Mouse (Mus musculus) midbrain, embryonic 16.5 days (tissue): ENCODE data around the gene Arhgap44. TPM values are rescaled to one million over a fixed set of nuclear protein-coding genes. Genes with fewer than 3 reads are reported as not detected.
A peak's percentile ranks its signal among the peaks of the same experiment; 100 is the strongest.

Experiments
- ATAC-seq: fragments of 200-750 bp; cut with Nextera tagmentation; 2 replicates; pipeline ENCODE4 v1.8.0; 2017; ENCODE audit warnings: moderate TSS enrichment
- H3K27ac ChIP-seq: fragments of 300-500 bp; sonication (generic); 2 replicates; pipeline ENCODE4 v1.5.1; 2014; ENCODE audit warnings: mild to moderate bottlenecking, low read length, mixed read lengths
- H3K27me3 ChIP-seq: fragments of 300-500 bp; sonication (generic); 2 replicates; pipeline ENCODE4 v1.6.1; 2014; ENCODE audit warnings: low read depth, low read length, mixed read lengths; ENCODE audit not compliant: control insufficient read depth, insufficient read depth
- H3K36me3 ChIP-seq: fragments of 300-500 bp; sonication (generic); 2 replicates; pipeline ENCODE4 v1.6.1; 2014; ENCODE audit warnings: mild to moderate bottlenecking, low read length, moderate library complexity, mixed read lengths; ENCODE audit not compliant: control insufficient read depth, insufficient read depth
- H3K4me1 ChIP-seq: fragments of 300-500 bp; sonication (generic); 2 replicates; pipeline ENCODE4 v1.6.1; 2014; ENCODE audit warnings: mild to moderate bottlenecking, low read length, mixed read lengths; ENCODE audit not compliant: control insufficient read depth, insufficient read depth
- H3K4me2 ChIP-seq: fragments of 300-500 bp; sonication (generic); 2 replicates; pipeline ENCODE4 v1.6.1; 2014; ENCODE audit warnings: mild to moderate bottlenecking, low read length, mixed read lengths
- H3K4me3 ChIP-seq: fragments of 300-500 bp; sonication (generic); 2 replicates; pipeline ENCODE4 v1.5.1; 2014; ENCODE audit warnings: low read depth, mild to moderate bottlenecking, low read length, moderate library complexity, mixed read lengths
- H3K9ac ChIP-seq: fragments of 300-500 bp; sonication (generic); 2 replicates; pipeline ENCODE4 v1.6.1; 2014; ENCODE audit warnings: low read depth, low read length, mixed read lengths
- H3K9me3 ChIP-seq: fragments of 300-500 bp; sonication (generic); replicated peaks from 2 replicates; pipeline ENCODE4 v1.6.1; 2014; ENCODE audit warnings: mild to moderate bottlenecking, low read length, mixed read lengths; ENCODE audit not compliant: control insufficient read depth, poor library complexity, severe bottlenecking
- WGBS: fragments of 180-500 bp; shearing (Covaris S2); extraction: QIAGEN DNeasy Blood & Tissue Kit; methylation state at CpG from one replicate; pipeline ENCODE4 v1.1.7; 2014; 5-methylcytosine and 5-hydroxymethylcytosine counted together
- polyA plus RNA-seq: library from polyadenylated mRNA; unstranded; fragments of >200 nt; fragmentation: Nextera tagmentation; extraction: Ambion mirVana; gene quantifications from 2 replicates; pipeline ENCODE4 v1.2.1, GENCODE M21; 2015

Arhgap44 gene
- polyA plus RNA-seq, 1 experiment from 2014 or later: 19.9 TPM

DNA sequence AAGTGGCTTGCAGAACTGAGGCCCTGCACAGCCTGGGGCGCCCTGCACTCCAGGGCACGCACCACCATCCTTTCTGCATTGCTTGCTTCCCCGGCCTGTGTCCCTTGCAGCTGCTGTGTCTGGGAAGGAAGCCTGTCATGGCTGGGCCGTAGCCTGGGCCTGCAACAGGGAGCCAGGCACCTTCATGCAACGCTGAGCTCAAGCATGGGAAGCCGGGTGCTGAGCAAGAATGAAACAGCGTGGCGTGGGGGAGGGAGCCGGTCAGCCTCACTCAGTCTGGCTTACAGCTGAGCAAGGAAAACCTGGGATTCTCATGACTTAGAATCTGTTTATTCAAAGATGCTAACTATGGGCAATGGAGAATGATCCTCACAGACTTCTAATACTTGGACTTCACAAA, 36.2 kb downstream of the Arhgap44 start:
- no peaks in the 10 kb centered on the region for H3K36me3 ChIP-seq
- H3K4me1 ChIP-seq: peaks cover 5% of the 10 kb centered on the region
- WGBS: 56% methylated on average over 9 of the region's 9 CpGs
- no peak for ATAC-seq
- H3K4me2 ChIP-seq: no peak overlapping the region
- H3K27ac ChIP-seq: peak overlapping the region; percentile 29; the same call in 1 of the 2 replicates
- H3K9ac ChIP-seq: no peak overlapping the region
- H3K9me3 ChIP-seq: 0 out of 2 replicates have a peak, but pooled peaks cover 2% of the 10 kb centered on the region
- H3K4me3 ChIP-seq: no peak overlapping the region
- H3K27me3 ChIP-seq: no peaks in the 10 kb centered on the region

DNA sequence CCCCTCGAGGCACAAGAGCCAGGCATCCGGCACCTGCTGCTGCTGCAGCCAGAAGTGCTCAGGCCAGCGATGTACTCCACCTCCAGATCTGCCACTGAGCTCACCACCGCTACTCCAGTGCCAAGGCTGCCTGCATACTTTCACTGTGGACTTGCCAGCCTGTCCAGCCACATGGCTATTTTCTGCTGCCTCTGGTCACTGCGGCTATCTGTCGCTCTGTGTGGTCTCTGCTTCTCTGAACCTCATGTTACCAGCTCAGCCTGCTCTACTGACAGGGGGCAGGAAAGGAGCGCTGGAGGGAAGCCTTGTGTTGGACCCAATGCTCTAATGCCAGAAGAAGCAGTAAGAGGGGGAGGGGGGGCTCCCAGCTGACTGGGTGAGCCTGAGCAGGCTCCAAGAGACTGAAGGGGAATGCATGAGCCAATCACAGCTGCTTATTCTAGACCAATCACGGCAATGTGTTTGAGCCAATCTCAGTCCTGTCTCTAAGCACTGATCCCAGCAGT, 37.8 kb downstream of the Arhgap44 start:
- whole genome bisulfite sequencing: 56% methylated on average over 8 of the region's 8 CpGs
- H3K9me3 ChIP-seq: 0 out of 2 replicates have a peak, but pooled peaks cover 2% of the 10 kb centered on the region
- H3K27ac ChIP-seq: no peak overlapping the region
- no peak overlapping the region for H3K4me3 ChIP-seq
- H3K4me2 ChIP-seq: no peak overlapping the region
- no peaks in the 10 kb centered on the region for H3K27me3 ChIP-seq
- H3K36me3 ChIP-seq: no peaks in the 10 kb centered on the region
- peak; percentile 91 for ATAC-seq
- H3K9ac ChIP-seq: no peak overlapping the region
- H3K4me1 ChIP-seq: peaks cover 5% of the 10 kb centered on the region

DNA sequence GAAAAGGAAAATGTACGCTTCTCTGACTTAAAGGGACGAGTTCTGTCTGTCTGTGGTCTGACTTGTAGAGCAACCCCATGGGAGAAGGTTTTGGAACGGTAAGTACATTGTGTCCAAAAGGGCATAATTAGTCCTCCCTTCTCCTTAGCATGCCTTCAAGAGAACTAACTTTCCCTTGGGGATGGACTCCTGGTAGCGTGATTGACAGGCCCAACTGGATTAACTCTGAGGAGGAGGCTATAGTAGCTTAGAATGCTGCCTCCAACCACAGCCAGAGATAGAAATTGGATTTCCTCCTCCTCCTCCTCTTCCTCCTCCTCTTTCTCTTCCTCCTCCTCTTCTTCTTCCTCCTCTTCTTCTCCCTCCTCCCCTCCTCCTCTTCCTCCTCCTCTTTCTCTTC, 42.5 kb downstream of the Arhgap44 start:
- Histone ChIP-seq H3K4me2 (no peak overlapping the region), H3K27ac (no peak overlapping the region), H3K4me3 (no peak overlapping the region), H3K36me3 (no peaks in the 10 kb centered on the region), H3K9ac (no peak overlapping the region), H3K4me1 (no peaks in the 10 kb centered on the region; the same call in 1 of the 2 replicates), H3K27me3 (no peaks in the 10 kb centered on the region), H3K9me3 (0 out of 2 replicates have a peak, but pooled peaks cover 2% of the 10 kb centered on the region)
- WGBS: 85% methylated on average over 4 of the region's 4 CpGs
- ATAC-seq: no peak

- Histone ChIP-seq H3K4me3 (no peak overlapping the region), H3K4me1 (peaks cover 8% of the 10 kb centered on the region), H3K4me2 (no peak overlapping the region), H3K9me3 (no peaks in the 10 kb centered on the region), H3K27ac (no peak overlapping the region), H3K27me3 (no peaks in the 10 kb centered on the region), H3K9ac (no peak overlapping the region), H3K36me3 (no peaks in the 10 kb centered on the region)
- ATAC-seq: no peak
- WGBS: 90% methylated on average over 6 of the region's 6 CpGs
These were observed 47.0 kb downstream of the Arhgap44 start for GRCm38 (mm10) chr11:65115811-65116210.

DNA sequence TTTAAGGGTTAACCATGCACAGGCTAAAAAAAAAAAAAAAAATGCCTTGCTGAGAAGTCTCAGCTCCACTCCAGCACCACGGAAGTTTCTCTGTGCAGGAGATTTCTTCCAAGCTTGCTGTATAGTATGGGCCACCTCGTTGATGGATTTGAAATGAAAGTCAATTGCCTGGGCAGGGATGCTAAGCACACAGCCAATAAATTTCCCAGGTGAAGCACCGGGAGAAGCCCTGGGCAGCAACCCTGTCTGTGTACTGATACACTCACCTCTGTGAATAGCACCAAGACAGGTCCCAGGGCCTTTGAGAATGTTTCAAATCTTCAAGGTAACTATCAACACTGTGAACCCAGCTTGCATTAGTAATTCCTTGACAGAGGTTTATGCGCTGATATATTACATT, 50.7 kb downstream of the Arhgap44 start:
- WGBS: 52% methylated on average over 4 of the region's 4 CpGs
- Histone ChIP-seq H3K4me1 (peaks cover 15% of the 10 kb centered on the region), H3K4me2 (no peak overlapping the region), H3K9me3 (no peaks in the 10 kb centered on the region), H3K4me3 (no peak overlapping the region), H3K27me3 (no peaks in the 10 kb centered on the region), H3K9ac (no peak overlapping the region), H3K36me3 (no peaks in the 10 kb centered on the region), H3K27ac (no peak overlapping the region)
- ATAC-seq: no peak

GRCm38 (mm10) chr11:65111651-65112050, 51.1 kb downstream of the Arhgap44 start:
- 58% methylated on average over 5 of the region's 5 CpGs for WGBS
- no peaks in the 10 kb centered on the region for H3K36me3 ChIP-seq
- no peak overlapping the region for H3K4me3 ChIP-seq
- peaks cover 15% of the 10 kb centered on the region for H3K4me1 ChIP-seq
- H3K27me3 ChIP-seq: no peaks in the 10 kb centered on the region
- no peak overlapping the region for H3K9ac ChIP-seq
- H3K27ac ChIP-seq: no peak overlapping the region
- ATAC-seq: no peak
- H3K9me3 ChIP-seq: no peaks in the 10 kb centered on the region
- no peak overlapping the region for H3K4me2 ChIP-seq

DNA sequence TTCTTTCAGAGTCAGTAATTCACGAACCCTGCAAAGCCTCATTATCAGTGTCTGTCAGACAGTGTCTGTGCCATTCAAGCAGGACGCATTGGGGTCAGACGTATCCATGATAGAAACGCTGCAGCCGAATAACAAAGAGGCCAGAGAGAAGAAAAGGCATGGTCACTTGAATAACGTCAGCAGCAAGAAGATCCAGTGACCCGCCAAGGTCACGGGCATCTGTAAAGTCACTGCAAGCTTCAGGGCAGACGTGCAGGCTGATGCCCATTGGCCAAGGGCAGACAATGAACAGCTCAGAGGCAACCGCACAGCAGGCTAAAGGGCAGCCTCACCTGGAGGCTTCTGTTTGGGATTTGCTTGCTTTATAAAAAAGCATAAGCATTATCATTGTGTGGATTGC, 52.7 kb downstream of the Arhgap44 start:
- no peak overlapping the region for H3K9ac ChIP-seq
- WGBS: 30% methylated on average over 10 of the region's 10 CpGs
- no peak overlapping the region for H3K4me3 ChIP-seq
- peaks cover 15% of the 10 kb centered on the region for H3K4me1 ChIP-seq
- no peaks in the 10 kb centered on the region for H3K9me3 ChIP-seq
- no peak overlapping the region for H3K4me2 ChIP-seq
- H3K27me3 ChIP-seq: no peaks in the 10 kb centered on the region
- no peaks in the 10 kb centered on the region for H3K36me3 ChIP-seq
- H3K27ac ChIP-seq: peak overlapping the region; percentile 6; the same call in 1 of the 2 replicates
- ATAC-seq: no peak

DNA sequence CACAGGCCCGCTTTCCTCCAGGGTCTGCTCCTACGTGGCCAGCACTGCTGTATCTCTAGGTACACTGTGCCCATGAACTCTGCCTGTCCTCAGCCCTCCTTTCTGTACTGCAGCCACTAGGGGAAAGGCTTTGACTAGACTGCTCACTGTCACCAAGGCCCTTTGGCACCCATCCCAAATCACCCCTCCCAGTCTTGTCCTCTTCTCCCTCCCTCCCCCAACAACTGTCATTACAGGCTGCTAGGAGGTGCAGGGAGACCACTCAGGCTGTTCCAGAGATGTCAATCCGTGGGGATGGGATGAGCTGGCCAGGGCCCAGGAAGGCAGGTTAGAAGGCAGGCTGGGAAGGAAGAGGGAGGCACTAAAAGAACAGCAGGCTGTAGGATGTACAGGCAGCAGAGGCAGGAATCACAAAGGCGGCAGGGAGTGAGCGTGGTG, 55.0 kb downstream of the Arhgap44 start:
- Histone ChIP-seq H3K27me3 (no peaks in the 10 kb centered on the region), H3K9ac (no peak overlapping the region), H3K4me2 (no peak overlapping the region), H3K36me3 (no peaks in the 10 kb centered on the region), H3K4me1 (peaks cover 15% of the 10 kb centered on the region), H3K27ac (peak overlapping the region; percentile 23; the same call in 1 of the 2 replicates), H3K4me3 (no peak overlapping the region), H3K9me3 (no peaks in the 10 kb centered on the region)
- ATAC-seq: 0 out of 2 replicates have a peak, but pooled peaks have one; percentile 36
- 59% methylated on average over 5 of the region's 5 CpGs for WGBS

DNA sequence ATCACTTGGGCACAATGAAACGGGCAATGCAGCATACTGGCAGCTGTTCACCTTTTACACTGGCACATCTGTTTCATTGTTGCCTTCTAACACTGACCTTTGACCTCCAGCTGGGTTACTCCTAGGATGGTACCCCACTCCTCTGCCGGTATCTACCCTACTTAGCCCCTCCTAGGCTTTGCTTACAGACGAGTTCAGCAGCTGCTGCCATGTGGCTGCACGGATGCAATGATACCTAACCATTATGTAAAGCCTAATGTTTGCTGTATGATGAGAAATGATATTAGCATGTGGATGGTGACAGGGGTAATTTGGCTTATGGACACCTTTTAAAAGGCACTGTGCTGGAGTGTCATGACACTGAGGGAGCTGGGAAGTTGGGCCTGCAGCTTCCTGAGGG, 55.6 kb downstream of the Arhgap44 start:
- WGBS: 76% methylated on average over 4 of the region's 4 CpGs
- no peaks in the 10 kb centered on the region for H3K9me3 ChIP-seq
- H3K27ac ChIP-seq: no peak overlapping the region
- H3K36me3 ChIP-seq: no peaks in the 10 kb centered on the region
- H3K9ac ChIP-seq: no peak overlapping the region
- H3K27me3 ChIP-seq: no peaks in the 10 kb centered on the region
- peaks cover 14% of the 10 kb centered on the region for H3K4me1 ChIP-seq
- no peak overlapping the region for H3K4me3 ChIP-seq
- H3K4me2 ChIP-seq: no peak overlapping the region
- no peak for ATAC-seq
